Mouse (Mus musculus): ENCODE measurements at regions not wholly inside any gene's neighbourhood (a gene's known extent, or its start where the extent isn't known, plus 50 kb on each side); places are given as distances from the start of the nearest gene placed in this dataset.
A peak's percentile ranks its signal among the peaks of the same experiment; 100 is the strongest.

DNA sequence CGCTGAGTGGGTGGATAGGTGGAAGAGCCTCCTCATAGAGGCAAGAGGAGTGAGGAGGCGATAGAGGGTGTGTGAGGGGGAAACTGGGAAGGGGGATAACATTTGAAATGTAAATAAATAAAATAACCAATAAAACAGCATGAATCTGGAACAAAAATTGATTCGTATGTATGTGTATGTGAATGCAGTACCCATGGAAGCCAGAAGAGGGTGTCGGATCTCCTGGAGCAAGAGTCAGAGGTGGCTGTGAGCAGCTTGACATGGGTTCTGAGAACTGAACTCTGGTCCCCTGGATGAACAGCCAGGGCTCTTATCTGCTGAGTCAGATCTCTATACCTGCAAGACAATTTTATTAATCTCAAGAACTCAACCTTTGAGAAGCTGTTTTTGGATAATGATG lies 81.4 kb downstream of the Tfap2b start:
- DNase-seq, result no peak

DNA sequence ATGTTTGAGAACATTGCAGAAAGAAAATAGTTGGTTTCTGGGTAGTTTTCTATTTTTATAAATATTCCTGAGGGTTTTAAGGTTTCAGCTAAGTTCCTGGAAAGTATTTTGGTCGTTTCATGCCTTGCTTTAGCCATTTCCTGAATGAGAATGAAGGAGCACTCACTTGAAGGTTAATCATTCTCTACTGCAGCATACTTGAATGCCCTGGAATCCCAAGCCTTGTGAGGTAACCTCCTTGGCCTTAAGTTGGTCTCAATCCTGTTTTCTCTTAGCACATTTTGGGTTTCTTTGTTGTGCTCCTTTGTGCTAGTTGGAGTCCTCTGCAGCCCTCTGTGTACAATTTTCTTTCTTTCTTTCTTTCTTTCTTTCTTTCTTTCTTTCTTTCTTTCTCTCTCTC lies 112.9 kb downstream of the Tfap2b start:
- DNase-seq, result no peak

DNA sequence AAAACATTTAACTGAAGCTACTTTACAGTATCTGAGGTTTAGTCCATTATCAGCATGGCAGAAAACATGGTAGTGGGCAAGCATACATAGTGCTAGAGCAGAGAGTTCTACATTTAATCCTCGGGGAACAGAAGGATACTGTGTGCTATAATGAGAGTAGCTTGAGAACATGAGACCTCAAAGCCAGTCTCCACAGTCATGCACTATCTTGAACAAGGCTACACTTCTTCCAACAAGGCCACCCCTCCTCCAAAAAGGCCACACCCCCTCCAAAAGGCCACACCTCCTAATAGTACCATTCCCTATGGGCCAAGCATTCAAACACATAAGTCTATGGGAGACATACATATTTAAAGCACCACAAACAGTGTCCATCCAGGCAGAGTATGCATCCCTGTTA lies 127.3 kb downstream of the Tfap2b start:
- DNase-seq, result no peak

DNA sequence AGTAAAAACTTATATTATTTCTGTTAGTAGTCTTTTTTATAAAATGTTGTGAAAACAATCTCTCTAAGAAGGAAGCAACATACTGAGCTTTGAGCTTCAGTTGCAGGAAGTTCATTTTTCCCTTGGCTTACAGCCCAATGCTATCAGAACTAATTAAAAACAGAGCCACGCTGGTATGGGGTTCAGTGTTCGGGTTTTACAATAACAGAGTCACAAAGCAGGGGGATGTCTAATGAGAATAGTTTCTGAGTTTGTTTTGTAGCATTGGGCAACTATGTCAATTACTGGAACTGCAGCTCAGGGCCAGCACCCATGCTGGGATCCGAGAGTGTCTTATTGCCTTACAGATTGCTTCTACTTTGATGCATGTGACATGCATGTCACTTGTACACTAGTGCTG lies 128.5 kb downstream of the Tfap2b start:
- no peak for DNase-seq

DNA sequence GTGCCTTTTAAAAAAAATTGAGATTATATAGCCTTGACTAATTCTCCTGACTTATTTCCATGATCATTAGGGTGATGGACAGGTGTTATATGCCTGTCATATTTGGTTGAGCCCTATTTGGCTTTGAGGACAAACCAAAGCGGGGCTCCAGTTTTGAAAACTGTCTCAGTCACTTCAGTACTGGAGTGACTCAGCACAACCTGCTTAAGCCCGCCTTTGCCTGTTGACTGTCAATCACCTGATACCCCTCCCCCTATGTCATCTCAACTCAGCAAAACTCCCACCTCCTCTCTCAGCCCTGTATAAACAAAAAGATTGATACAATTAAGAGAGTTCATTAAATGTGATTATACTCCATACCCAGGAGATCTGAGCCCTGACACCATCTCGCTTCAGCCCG lies 135.7 kb downstream of the Tfap2b start:
- DNase-seq, result no peak

DNA sequence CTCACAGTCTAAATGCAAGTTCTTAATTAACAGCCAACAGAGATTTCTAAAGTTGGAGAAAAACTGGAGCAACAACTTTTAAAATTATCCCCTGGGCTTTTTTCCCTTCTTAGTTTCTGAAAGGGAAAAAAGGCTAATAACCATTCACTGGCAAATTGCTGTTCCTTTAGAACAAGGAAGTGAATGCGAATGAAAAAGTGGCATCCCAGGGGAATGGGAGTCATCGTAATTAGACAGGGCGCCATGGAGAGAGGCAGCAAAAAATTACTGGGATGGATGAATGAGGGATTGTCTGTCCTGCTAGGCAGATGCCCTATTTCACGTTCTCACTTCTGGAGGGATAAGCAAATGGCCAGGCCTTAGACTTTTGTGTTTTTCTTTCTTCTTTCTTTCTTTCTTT lies 141.8 kb downstream of the Tfap2b start:
- DNase-seq, result no peak

DNA sequence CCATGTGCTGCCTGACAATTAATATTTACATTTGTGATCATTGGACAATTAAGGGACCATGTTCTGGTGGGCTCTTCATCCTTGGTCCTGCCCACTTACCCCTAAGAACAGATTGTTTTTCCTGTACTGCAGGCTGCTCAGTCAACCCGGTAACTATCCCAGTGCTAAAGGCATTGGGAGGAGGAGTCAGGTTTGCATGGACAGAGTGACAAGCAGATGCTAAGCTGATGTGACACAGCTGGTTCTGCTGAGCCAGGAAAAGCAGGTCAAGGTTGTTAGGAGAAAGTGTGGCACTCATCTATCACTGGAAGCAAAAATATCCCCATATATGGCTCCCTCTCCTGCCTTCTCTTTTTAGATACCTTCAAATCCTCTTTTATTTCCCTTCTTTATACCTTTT lies 176.1 kb downstream of the Tfap2b start:
- no peak for DNase-seq

DNA sequence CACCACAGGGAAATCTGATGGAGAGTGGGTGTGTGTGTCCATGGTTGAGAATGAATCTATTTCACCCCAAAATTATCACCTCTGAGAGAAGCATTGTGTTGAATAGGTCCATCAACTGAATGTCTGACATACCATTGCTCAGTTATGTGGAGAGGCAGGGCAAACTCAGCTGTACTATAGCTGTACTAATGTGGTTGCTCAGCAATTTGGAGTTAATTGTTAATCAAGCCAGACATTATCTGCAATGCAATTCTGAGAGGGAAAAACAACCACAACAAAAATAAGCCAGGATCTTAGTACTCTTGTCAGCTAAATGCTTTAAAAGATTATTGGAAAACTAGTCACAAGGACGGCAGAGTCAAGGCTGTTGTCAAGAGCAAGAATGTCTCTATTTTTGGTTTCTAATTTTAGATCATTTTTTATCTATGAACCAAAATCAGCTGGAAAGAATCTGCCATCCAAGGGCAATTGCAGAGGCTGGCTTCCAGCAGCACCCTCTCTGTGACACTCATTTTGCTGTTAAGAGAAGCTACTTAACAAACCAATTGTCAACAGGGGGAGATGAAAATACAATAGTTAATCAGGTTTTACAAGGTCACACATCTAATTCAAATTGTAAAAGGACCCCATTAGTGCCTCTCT lies 180.3 kb downstream of the Tfap2b start:
- no peak for DNase-seq

DNA sequence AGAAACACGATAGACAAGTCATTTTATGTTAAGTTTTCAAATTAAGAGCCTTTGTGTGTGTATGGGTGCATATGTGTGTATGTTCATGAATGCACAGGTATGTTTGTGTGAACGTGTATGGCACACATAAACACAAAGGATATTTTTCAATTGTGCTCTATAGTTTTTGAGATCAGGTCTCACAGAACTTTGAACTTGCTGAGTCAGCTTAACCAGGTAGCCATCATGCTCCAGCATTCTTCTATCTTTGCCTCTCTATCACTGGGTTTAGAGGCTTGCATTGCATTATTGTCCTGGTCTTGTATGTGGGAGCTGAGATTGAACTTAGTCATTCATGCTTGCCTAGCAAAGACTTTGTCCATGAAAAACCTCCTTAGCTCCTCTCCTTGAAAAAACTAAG lies 198.8 kb downstream of the Tfap2b start:
- no peak for DNase-seq

DNA sequence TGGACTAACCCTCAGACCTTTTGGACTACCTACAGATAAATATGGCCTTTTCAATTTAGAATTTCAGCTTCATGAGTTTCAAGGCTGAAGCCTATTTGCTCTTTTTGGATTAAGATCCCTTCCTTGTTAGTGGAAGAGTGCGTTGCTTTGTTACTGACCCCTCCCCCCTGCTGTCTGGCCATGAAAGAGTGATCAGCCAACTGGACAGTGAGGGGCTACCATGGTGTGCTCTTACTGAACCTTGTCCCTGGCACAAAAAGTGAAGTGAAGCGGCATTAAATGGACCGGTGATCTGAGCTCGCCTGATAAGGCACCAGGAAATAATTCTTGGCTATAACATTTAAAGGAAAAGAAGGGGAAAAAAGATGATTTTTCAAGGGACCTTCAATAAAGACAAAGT lies 203.6 kb downstream of the Tfap2b start:
- no peak for DNase-seq

DNA sequence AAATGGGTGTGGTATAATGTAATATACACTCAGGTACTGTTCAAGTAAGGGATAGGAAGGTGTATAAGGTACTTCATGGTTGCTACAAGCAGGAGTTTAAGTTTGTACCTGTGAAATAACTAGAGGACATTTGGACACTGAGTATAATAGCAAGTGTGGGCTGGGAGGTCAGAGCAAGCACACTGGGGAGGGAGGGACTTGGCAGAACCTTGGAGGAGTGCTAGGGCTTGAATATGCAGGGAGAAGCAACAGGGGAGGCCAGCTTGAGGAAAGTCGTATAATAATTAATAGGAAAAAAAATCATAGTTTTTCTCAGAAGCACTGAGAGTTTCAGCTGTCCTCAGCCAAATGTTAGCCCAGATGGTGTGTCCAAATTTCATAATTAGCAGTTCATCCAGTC lies 212.4 kb downstream of the Tfap2b start:
- DNase-seq, result no peak

DNA sequence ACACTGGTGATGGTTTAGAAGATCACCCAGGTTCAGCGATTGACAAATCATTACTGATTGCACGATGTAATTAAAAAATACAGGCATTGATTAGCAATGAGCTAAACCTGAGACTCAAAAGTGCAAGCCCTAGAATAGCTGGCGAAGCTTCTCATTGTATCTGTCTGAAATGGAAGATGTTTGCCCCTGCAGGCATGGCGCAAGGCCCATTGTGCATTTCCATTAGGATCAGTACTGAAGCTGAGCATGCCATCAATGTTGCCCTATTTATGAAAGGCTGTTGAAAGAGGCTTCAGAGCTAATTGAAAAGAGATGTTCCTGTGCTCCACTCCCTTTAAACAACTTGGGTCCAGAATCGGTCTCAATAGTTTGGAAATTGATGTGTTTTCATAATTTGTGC lies 242.1 kb downstream of the Tfap2b start:
- DNase-seq, result no peak

DNA sequence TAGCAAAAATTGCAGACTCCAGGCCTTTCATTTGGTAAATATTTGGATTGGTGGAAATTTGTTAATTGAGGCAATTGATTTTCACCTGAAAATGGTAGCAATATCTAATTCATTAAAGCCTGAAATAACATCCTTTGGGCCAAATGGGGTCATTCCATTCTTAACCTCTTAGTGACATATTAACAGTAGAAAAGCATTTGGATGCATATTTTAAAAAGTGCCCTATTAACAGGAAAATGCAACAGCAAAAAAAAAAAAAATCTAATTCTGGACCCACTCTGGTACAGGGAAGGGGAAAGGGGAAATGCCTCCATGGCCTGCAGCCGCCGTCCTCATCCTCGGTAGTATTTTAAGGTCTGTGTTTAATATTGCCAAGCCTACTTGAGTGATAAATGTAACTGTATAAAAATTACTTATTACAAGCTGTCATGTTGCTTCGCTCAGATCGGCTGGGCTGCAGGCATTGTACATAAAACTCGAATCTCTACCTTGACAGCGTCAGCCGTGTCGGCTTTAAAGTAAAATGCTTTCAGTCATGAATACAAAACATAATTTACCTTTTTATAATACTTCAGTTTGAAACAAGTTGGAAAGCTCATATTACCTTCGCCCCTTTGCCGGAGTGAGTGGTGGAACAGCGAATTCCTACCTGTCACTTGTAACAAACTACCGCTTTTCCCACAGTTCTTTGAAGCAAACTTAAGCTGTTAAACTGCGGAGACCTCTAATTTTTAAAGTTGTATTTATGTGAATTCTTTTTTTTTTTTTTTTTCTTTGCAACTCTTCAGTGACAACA lies 250.1 kb downstream of the Tfap2b start:
- DNase-seq, result no peak

DNA sequence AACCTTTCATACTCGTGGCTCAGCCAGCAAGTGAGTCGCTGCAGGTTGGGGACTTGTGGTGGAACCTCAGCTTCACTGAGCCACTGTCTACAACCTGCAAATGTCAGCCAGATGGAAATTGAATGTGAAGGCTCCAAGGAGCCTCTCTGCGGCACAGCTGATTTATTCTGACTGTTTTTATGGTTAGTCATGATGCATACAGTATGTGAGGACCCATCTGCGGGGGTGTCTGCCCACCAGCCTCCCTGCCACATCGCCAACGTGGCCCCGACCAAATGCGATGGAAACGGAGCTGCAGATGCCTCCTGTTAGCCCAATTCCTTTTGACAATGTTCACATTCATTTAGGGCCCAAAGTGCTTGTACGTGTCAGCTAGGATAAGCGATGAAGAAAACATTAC lies 251.2 kb downstream of the Tfap2b start:
- DNase-seq, result peak; percentile 48

DNA sequence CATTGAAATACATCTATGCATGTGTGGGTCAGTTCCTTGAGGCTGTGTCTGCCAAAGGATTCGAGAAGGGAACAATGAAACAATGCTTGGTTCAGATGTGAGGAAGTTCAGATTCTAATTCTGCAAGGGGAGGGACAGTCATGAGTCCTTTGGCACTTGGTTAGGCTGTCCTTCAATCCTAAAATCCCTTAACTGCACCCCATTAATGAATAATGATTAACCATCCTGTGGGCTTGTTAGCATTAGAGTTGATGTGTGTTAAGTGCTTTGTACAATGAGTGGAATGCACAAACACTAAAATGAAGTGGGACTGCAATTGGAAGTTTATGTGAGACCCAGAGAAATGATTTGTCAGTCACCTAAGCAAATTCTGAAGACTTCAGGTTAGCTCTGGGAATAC lies 264.8 kb downstream of the Tfap2b start:
- no peak for DNase-seq
